Mouse (Mus musculus): ENCODE measurements around the gene Phc2.
"Not testable (repeated sequence)": the region's sequence is repeated elsewhere in the genome, so short reads cannot be mapped to it uniquely, and the experiment has no call there.

The Phc2 gene

DNA sequence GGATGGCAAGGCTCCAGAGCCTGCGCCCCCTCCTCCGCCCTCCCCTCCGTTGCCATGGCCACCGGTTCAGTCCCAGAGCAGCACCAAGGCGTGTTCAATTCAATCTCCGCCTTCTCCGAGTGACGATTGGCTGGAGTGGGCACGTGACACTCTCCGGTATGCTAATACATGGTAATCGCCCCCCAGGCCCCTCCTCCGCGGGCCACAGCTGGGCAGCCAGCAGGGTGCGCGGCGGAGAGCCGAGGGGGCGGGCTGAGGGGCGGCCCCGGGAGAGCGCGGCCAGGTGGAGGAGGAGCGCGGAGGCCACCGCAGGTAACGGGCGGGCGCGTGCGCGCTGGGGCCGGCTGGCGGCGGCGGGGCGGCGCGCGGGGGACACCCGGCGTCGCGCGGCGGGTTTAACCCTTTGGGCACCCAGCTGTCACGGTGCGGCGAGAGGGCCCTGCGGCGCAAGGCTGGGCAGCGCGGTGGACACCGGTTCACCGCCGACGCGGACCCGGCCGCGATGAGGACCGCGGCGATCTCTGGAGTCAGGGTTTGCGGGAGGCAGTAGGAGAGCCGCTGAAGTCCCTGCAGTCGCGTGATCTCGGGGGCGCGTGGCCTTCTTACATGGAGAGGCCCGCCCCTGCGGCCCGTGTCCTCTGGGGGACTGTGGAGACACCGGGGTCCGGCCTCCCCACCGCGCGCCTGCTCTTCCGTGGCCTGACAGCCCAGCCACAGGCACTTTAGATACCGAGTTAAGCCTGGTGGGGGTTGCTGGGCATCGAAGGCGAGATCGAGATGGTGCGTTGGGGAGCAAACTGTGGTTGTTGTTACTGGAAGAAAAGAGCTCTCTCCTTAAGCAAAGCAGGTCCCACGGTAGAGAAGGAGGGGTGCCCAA is at the start of gene Phc2:
Gene Phc2 (plus strand): TSS at position 198 of the 877 bp plus-strand sequence.
- peak; percentile 83 for DNase-seq (ENCODE audit: low read depth, low spot score)

DNA sequence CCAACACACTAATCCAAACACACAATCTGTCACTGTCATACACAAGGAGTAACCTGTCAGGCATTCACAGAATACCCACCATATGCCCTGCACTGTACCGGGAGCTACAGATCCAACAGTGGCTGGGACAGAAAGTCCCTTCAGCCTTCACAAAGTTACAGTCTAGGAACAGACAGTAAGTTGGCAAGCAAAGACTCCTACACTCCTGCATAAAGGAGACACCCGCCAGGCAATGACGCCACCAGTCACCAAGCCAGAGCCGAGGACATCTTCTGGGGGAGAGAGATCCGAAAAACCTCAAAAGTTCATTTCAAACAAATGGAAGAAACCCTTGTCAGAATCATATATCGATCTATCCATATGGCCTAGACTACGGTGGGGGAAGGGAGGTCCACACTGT is 47.9 kb upstream of the Phc2 start:
- DNase-seq (ENCODE audit: low read depth, low spot score) = no peak

DNA sequence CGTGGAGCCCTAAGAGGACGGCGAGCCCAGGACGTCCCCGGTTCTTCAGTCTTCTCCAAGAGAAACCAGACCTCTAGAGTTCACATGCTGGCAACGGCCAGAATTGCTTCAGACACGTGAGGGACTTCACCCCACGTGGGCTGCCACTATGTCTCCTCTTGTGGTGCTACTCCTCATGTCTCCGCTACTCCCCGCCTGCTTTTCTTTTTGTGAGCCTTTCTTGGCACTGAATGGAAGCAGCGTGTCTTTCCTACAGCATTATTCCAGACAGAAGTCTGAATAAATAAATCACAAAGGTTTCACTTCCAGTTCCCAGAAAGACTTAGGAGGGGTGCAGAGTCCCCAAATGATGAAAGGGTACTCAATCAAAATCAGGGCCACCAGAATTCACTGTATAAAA is 46.8 kb upstream of the Phc2 start:
- no peak for DNase-seq (ENCODE audit: low read depth, low spot score)

DNA sequence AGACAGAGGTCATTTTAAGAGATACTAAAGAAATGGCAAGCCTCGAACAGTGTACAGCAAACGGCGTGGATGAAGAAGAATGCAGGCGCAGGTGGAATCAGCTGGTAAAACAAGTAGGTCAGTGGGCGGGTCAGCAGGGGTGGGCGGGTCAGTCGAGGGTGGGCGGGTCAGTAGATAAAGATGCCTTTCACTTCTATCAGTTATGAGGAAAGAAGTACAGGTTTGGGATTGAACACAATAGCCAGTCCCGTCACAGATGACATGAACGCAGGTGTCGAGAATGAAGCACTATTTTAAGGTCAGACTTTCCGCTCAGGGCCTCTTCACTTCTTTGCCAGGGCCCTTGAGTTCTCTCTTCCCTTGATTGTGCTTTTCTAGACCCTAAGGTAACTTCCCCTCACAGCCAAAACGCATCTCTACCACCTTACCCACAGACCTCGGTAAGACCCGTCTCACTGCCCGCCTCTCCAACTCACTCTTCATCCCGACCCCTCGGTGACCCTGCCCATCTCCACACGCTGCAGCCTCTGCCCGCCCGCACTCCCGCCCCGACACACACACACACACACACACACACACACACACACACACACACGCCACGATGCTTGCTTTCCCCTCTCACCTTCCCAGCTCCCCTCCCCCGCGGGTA is 45.1 kb upstream of the Phc2 start:
- no peak for DNase-seq (ENCODE audit: low read depth, low spot score)

DNA sequence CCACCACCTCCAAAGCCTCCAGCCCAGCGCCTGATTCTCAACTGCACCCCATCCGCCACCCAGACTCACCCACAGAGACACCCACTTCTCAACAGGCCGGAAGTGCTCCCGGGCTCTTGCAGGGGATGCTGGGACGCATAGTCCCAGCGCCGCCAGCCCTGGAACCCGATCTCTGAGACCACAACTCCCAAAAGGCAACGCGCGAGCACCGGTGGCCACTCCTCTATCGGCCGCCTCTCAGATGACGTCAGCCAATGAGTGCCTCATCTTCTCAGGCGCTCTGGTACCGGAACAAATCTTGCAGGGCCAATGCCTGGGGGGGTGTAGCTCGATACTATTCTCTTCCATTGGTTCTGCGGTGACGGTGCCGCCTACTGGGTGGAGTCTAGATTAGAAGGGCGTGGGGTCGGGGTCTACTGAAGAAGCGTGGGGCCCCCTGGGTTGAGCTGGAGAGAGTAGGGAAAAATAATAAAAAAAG is 44.5 kb upstream of the Phc2 start, which contains the start of gene Zscan20:
Gene Zscan20 (minus strand): TSS at position 174 of the 478 bp plus-strand sequence.
- DNase-seq (ENCODE audit: low read depth, low spot score) = peak; percentile 91

DNA sequence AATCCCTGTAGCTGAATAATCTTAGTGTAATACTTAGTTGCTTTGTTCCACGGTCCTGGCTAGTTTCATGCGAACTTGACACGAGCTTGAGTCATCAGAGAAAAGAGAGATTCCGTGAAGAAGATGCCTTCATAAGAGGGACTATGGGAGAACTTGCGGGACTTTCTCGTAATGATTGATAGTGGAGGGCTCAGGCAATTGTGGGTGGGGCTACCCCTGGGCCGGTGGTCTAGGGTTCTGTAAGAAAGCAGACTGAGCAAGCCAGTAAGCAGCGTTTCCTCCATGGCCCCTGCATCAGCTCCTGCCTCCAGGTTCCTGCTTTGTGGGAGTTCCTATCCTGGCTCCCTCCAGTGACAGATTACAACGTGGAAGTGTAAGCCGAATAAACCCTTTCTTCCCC is 43.8 kb upstream of the Phc2 start:
- no peak for DNase-seq (ENCODE audit: low read depth, low spot score)

DNA sequence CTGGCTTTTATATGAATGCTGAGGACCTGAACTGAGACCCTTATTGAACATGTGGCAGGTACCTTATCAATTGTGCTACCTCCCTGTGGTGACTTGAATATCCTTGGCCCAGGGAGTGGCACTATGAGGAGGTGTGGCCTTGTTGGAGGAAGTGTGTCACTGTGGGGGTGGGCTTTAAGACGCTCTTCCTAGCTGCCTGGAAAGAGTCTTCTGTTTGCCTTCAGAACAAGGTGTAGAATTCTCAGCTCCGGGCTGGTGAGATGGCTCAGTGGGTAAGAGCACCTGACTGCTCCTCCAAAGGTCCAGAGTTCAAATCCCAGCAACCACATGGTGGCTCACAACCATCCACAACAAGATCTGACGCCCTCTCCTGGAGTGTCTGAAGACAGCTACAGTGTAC is 42.8 kb upstream of the Phc2 start:
- not testable (repeated sequence) for DNase-seq (ENCODE audit: low read depth, low spot score)

DNA sequence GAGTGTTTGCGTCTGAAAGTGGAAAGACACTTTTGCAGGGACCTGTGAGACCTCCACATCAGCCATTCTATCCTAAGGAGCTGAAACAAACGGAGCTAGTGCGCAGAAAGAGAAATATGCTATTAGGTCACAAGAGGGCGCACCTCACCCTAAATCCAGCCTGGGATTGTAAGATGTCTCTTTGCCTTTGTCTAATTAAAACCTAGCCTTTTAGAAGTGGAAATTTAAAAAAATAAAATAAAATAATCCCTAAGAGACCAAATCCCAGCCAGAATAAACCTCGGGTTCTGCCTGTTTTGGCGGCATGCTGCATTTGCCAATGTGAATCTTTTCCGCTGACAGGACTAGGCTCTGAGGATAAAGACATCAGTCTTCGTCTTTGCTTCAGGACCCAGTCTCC is 41.2 kb upstream of the Phc2 start:
- DNase-seq (ENCODE audit: low read depth, low spot score) = no peak

DNA sequence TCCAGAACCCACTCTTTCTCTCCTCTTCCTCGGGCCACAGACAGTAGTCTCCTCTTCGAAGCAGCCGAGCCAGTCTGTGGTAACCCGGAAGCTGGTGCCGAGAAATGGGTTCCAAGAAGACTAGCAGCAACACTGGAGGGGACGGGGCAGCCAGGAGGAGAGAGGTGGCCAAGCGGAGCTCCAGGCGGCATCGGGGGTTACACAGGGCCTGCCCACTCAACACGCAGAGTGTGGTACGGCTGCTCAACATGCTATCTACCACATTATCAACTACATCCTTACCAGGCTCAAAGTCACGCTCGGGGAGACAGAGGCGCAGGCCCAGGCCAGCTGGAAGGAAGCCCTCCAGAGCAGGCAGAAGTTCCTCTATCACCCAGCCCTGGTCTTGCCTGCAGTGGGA is 38.7 kb upstream of the Phc2 start:
- no peak for DNase-seq (ENCODE audit: low read depth, low spot score)

DNA sequence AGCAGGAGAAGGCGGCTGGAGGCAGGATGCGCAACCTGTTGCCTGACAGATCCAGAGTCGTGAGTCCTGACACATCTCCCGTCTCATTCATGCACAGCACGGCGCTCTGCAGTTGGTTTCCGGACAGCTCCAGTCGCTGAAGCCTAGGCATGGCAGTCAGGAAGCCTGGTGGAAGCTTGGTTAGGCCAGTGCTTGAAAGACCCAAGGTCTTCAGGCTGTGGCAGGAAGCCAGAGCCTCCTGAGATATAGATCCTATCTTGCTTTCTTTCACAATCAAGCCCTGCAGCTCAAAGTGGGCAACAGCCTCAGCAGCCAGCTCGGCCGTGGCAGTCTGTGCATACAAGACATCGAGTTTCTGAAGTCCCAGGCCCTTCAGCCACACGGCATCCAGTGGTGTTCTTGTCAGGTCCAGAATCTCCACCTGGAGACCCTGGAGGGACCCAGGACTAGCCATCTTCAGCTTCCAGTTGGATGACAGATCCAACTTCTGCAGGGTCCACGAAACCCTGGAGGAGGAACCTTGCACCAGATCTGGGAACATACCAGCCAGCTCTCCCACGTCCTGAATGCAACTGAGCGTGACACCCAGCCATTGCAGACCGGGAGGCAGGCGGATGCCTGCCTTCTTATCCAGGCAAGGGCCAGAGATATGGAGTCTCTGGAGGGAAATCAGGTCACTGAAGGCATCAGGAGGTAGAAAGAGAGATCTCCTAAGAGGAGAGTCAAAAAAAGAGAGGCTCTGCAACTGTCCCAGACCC is 37.0 kb upstream of the Phc2 start:
- no peak for DNase-seq (ENCODE audit: low read depth, low spot score)

DNA sequence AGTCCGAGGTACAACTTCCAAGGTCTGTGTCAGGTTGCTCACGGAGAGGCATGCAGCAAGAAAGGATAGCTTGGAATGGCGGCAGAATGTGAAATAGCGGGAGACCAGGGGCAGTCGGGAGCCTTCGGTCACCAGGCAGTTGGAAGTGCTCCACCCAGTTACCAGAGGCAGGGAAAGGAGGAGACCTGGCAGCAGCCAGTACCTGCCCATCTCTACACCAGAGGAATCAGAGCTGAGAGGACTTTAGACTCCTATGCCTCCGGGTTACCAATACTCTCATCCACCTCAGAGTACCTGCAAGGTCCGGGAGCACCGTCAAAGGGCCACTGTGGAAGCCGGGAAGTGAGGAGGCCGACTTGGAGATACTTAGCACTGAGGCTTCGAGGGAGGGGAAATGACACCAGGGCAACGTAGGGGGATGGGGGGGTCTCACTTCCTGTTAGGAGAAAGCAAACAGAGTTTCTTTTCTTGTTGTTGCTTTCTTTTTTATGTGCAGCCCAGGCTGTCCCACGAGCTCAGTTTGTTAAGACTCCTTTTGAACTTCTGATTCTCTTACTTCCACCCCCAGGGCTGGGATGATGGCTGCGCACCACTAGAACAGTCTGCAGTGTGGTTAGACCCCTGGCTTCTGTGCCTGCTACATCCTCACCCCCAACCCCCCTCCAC is 36.1 kb upstream of the Phc2 start, which contains the start of gene Tlr12:
Gene Tlr12 (minus strand): TSS at position 374 of the 666 bp plus-strand sequence.
- DNase-seq (ENCODE audit: low read depth, low spot score) = no peak

DNA sequence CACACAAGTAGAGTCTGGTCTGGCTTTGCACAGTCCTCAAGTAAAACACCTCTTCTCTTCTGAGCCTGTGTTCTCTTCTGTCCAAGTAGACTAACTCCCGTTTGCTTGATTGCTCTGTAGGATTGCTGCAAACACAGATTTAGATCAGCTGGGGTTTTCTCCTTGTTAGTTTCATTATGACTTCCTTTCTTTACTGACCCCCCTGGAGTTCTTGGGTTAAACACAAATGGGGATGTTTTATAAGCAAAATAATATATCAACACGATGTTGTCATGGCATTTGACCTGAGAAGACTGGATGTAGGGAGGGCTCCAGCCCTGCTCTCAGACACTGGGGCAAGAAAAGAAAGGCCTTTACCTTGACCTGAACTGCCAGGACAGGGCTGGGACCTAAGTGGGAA is 35.5 kb upstream of the Phc2 start:
- no peak for DNase-seq (ENCODE audit: low read depth, low spot score)

DNA sequence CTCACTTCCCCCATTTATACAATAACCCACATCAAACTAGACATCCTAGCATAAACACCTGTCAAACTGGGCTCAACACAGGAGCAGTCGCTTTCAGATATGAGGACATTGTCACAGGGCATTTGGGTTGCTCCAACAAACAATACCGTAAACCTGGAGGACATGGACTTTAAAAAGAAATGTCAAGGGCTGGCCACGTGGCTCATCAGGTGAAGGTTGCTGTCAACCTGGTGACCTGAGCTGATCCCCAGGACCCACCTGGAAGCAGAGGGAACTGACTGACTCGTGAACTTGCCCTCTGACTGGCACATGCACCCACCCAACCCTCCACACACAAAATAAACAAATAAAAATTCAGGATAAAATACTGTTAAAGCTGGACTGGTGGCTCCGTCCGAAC is 33.9 kb upstream of the Phc2 start:
- no peak for DNase-seq (ENCODE audit: low read depth, low spot score)

DNA sequence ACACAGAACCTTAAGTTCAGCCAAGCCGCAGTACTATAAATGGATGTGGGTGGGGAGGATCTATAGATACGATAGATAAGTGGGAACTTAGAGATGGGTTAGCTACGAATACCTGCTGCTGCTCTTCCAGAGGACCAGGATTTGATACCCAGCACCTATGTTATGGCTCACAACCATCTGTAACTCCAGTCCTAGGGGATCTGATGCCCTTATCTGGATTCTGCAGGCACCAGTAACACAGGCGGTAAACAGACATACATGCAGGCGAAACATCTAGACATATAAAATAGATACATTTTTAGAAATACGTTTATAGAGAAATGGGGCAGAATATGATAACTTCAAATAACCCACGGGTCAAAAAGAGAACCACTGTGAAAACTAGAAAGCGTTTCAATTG is 33.4 kb upstream of the Phc2 start:
- DNase-seq (ENCODE audit: low read depth, low spot score) = no peak

DNA sequence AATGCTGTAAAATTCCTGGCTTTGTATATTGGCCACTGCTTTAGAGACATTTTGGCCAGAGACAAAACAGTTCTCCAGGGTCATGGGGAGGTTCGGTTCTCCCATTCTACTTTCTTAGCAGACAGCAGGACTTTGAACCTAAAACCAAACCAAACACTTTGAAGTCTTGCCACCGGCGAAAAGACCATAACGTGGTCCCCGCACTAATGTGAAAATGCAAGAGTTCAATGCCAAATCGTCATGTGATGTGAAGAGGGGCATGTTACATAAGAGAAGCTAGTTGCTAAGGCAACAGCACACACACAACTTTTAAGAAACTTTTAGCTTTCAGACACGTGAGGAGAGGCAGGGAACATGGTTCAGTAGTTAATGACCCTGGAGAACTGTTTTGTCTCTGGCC is 19.1 kb upstream of the Phc2 start:
- DNase-seq (ENCODE audit: low read depth, low spot score) = no peak

DNA sequence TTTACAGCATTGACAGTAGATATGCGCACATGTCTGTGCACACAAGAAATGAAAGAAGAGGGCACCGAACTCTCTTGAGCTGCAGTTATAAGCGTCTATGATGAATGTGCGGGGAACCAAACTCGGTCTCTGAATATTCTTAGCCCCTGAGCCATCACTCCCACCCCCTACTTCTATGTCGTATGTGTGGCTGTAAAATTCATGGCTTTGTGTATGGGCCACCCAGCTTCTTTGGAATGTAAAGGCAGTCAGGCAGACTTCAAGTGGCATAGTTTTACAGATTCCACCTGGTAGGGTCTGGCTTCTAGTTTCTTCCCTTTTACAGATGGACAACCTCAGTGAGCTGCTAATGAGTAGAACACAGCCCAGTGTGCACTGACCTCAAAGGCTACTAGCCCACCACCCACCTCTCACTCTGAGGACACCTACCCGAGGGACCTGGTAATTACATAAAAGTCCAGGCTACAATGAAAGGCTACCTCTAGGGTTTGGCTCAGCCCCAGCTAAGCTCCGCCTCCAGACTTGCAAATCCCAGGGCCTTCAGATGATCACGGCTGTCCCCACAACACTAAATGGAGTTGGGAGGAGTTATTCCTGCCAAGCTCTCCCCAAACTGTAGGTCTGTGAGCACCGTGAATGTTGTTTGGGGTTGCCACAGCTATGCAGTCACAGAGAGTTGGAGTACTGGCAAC is 18.5 kb upstream of the Phc2 start:
- no peak for DNase-seq (ENCODE audit: low read depth, low spot score)

DNA sequence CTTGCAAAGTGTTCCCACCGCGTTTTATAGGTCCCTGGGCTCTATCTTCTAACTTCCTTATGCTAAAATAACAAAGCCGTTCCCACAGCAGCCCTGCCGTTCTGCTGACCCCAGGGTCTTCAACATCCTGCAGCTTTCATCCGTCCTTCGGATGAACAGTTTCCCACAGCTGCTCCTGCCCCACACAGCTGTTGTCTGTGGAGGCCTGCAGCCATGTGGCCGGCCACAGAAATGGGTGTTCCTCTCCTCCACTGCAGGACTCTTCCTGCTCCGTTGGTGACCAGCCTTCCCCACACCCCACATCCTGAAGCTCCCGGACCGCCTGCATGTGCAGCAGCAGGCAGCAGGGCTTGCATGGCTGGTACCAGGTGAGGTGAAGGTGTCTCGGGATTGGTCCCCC is 17.3 kb upstream of the Phc2 start:
- DNase-seq (ENCODE audit: low read depth, low spot score) = no peak

DNA sequence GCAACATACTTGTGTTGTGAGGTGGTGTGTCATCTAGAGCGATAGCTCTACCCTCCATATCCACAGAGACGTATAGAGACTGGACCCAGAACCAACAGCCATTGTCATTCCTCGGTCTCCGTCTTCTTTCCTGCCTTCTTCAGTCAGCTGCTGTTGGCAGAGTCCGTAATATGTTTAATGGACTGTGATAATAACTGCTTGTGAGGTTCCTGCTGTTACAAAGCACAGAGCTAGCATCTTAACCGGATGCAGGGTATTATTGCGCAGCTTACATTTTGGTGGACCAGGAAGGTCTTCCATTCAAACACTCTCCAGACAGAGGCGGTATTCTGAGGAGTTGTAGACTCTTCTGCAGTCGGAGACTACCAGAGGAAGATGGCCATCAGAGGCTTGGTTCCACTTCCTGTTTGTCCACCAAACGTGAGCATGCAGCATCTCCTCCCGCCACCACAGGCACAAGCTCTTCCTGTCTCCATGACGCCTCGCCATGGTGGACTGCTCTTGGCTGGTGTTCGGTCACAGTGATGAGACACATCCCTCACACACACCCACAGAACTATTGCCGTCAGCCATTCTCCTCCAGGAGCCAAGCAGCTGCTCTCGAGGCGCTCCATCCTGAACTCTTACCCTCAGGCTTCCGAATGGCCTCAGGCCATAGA is 16.1 kb upstream of the Phc2 start:
- no peak for DNase-seq (ENCODE audit: low read depth, low spot score)

DNA sequence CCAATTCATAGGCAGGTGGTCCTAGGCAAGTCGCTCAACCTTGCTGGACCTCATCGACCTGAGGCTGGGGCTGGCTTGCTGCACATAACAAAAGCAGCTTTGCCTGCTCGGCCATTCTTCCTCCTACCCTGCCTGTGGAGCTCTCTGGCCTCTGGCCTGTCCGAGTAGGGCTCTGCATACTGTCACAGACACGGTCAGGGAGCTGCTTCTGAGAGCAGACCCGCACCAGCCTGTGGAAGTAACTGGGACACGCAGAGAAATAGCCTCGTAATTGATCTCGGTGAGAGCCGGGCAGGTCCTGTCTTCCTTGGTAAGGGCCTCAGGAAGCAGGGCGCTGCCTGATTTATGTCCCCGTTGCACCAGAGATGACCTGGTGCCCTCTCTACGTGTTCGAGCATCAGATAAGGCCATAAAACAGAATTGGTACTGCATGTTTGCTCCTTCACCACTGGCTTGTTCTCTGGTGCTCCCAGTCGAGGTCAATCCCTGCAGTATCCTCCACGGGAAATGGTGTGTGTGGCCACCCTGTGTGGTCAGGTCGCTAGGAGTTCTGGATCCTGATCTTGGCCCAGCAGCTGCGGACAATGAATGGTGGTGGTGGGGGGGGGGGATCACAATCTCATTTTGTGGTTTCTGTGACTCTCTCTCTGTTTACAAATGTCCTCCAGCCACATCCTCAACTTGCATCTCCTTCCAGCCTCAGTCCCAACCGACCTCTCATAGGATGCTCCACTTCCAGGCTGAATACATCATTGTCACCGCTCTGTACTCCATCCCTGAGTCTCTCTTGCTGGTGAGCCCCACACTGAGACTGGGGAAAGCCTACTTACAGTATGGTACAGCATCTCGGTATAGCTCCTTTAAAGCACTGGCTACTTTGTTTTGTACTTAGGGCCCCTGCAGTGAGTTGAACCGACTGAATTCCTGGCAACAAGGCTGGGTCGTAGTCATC is 12.5 kb upstream of the Phc2 start:
- no peak for DNase-seq (ENCODE audit: low read depth, low spot score)
